Mouse (Mus musculus): Measurements from ENCODE around the gene Nup88. TPM values are rescaled to one million over a fixed set of nuclear protein-coding genes. Genes with fewer than 3 reads are reported as not detected.

Gene Nup88
- polyA plus RNA-seq, 1 experiment = 20.4 TPM

Other genes starting within 250 kb of the Nup88 start
- 0.92 and 1.9 TPM in 2 replicates for gene Zfp3, start 205.8 kb downstream of the Nup88 start, polyA plus RNA-seq (2012; rRNA removed)
- gene Scimp, start 157.4 kb downstream of the Nup88 start, polyA plus RNA-seq (2012; rRNA removed) = 2.0 and 3.8 TPM in 2 replicates
- 1.9 and 2.3 TPM in 2 replicates for gene Rabep1, start 125.2 kb downstream of the Nup88 start, polyA plus RNA-seq (2012; rRNA removed)
- 24.4 and 28.0 TPM in 2 replicates for gene Rpain, start 240 bp upstream of the Nup88 start, polyA plus RNA-seq (2012; rRNA removed)
- gene C1qbp, start 13.1 kb upstream of the Nup88 start, polyA plus RNA-seq (2012; rRNA removed) = 77.6 and 89.8 TPM in 2 replicates
- gene Dhx33, start 34.5 kb upstream of the Nup88 start, polyA plus RNA-seq (2012; rRNA removed) = 9.0 and 14.8 TPM in 2 replicates
- 4.0 and 5.4 TPM in 2 replicates for gene Mis12, start 49.6 kb upstream of the Nup88 start, polyA plus RNA-seq (2012; rRNA removed)
- 17.2 and 19.8 TPM in 2 replicates for gene Derl2, start 49.9 kb upstream of the Nup88 start, polyA plus RNA-seq (2012; rRNA removed)
- gene 6330403K07Rik, start 63.5 kb upstream of the Nup88 start, polyA plus RNA-seq (2012; rRNA removed) = 0.83 and 1.3 TPM in 2 replicates
- 0.21 TPM in 1 of 2 replicates, not detected in the other for gene Nlrp1a, start 174.7 kb upstream of the Nup88 start, polyA plus RNA-seq (2012; rRNA removed)